Mouse (Mus musculus) thymus, adult 2 months (tissue): ENCODE data around the gene Myo1e. TPM values are rescaled to one million over a fixed set of nuclear protein-coding genes. Genes with fewer than 3 reads are reported as not detected.

Source experiments
- DNase-seq: peaks from one replicate; pipeline ENCODE4 v3.0.0; 2021
- H3K27ac ChIP-seq: fragments of 200-500 bp; 2 replicates; pipeline ENCODE4 v1.5.1; 2012; ENCODE audit warnings: low read length, control low read depth; ENCODE audit not compliant: control insufficient read depth, insufficient read depth
- H3K27me3 ChIP-seq: fragments of 200-500 bp; 2 replicates; pipeline ENCODE4 v1.6.1; 2012; ENCODE audit warnings: mild to moderate bottlenecking, low read length, moderate library complexity, mixed read lengths; ENCODE audit not compliant: control insufficient read depth, insufficient read depth
- H3K36me3 ChIP-seq: fragments of 200-500 bp; 2 replicates; pipeline ENCODE4 v1.6.1; 2012; ENCODE audit warnings: mild to moderate bottlenecking, low read length, moderate library complexity; ENCODE audit not compliant: control insufficient read depth, insufficient read depth
- H3K4me1 ChIP-seq: fragments of 200-500 bp; replicated peaks from 2 replicates; pipeline ENCODE4 v1.6.1; 2012; ENCODE audit warnings: low read length; ENCODE audit not compliant: control insufficient read depth, insufficient read depth
- H3K4me3 ChIP-seq: fragments of 200-500 bp; 2 replicates; pipeline ENCODE4 v1.5.1; 2012; ENCODE audit warnings: mild to moderate bottlenecking, low read length, control low read depth, moderate library complexity; ENCODE audit not compliant: control insufficient read depth, insufficient read depth
- CTCF ChIP-seq: fragments of 200-500 bp; IDR thresholded peaks from 2 replicates; pipeline ENCODE4 v1.5.1; 2012; ENCODE audit warnings: mild to moderate bottlenecking, control low read depth, low read length, moderate library complexity, borderline replicate concordance; ENCODE audit not compliant: control insufficient read depth, poor library complexity, insufficient read depth; ENCODE audit errors: extremely low read depth
- POLR2A ChIP-seq: fragments of 200-500 bp; IDR thresholded peaks from 2 replicates; pipeline ENCODE4 v1.6.1; 2012; ENCODE audit warnings: mild to moderate bottlenecking, low read length, control low read depth, moderate library complexity; ENCODE audit not compliant: control insufficient read depth, poor library complexity, insufficient read depth; ENCODE audit errors: extremely low read depth
- WGBS: fragments of 180-500 bp; shearing (Covaris S2); methylation state at CpG from one replicate; pipeline ENCODE4 v1.1.7; 2018; 5-methylcytosine and 5-hydroxymethylcytosine counted together
- polyA plus RNA-seq: library from polyadenylated mRNA; depleted of rRNA; stranded (reverse); fragments of >200 nt; gene quantifications from 2 replicates; pipeline ENCODE4 v1.2.3, GENCODE M21; 2012

The Myo1e gene
- polyA plus RNA-seq, 1 experiment, result 3.7 TPM

- H3K4me1 ChIP-seq, result peaks cover 10% of the 10 kb centered on the region; the same call in 1 of the 2 replicates
- H3K4me3 ChIP-seq, result no peak overlapping the region
- H3K27me3 ChIP-seq, result no peaks in the 10 kb centered on the region
- 88% methylated on average over 8 of the region's 8 CpGs for WGBS
- no peak for DNase-seq
- H3K27ac ChIP-seq, result no peak overlapping the region
- H3K36me3 ChIP-seq, result no peaks in the 10 kb centered on the region
- TF ChIP-seq POLR2A, result no peak
- TF ChIP-seq CTCF, result no peak
Observed at GRCm38 (mm10) chr9:70243241-70243640, 36.1 kb downstream of the Myo1e start.

DNA sequence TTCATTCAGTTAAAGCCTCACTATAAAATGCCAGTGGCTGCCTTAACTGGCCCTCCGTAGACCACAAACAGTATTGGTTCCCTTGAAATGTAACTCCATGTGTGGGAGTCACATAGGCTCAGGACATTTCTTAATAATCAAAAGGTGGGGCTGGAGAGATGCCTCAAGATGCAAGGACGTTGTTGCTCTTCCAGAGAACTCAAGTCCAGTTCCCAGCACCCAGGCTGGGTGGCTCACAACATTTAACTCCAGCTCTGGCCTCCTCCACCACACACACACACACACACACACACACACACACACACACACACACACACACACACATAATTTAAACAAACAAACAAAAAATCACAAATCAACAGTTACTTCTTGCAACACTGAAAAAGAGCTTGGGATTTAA is 36.6 kb downstream of the Myo1e start:
- WGBS, result 85% methylated on average over 2 of the region's 2 CpGs
- no peaks in the 10 kb centered on the region for H3K36me3 ChIP-seq
- TF ChIP-seq POLR2A, result no peak
- no peak for TF ChIP-seq CTCF
- peaks cover 10% of the 10 kb centered on the region; the same call in 1 of the 2 replicates for H3K4me1 ChIP-seq
- DNase-seq, result no peak
- no peak overlapping the region for H3K4me3 ChIP-seq
- H3K27me3 ChIP-seq, result no peaks in the 10 kb centered on the region
- no peak overlapping the region for H3K27ac ChIP-seq

DNA sequence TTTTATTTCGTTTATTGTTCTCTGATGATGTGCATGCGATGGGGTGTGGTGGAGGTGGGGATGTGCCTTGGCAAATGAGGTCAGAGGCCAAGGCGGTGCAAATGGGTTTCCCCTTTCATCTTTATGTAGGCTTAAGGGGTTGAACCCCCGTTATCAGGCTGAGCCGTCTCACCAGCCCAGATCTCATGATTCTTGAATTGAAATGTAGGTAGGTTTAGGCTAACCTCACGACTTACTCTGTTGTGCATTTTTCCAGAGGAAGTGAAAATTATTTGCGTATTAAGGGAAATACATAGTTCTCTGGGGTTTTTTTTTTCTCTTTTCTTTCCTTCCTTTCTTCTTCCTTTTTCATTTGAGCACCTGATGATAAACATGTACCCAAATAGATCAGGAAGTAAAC is 37.0 kb downstream of the Myo1e start:
- Histone ChIP-seq H3K4me1 (peaks cover 12% of the 10 kb centered on the region; the same call in 1 of the 2 replicates), H3K27ac (no peak overlapping the region), H3K27me3 (no peaks in the 10 kb centered on the region), H3K4me3 (no peak overlapping the region), H3K36me3 (no peaks in the 10 kb centered on the region)
- no peak for DNase-seq
- TF ChIP-seq POLR2A, result no peak
- no peak for TF ChIP-seq CTCF
- 75% methylated on average over 7 of the region's 7 CpGs for WGBS

- WGBS, result 92% methylated on average over 9 of the region's 9 CpGs
- no peak overlapping the region for H3K4me3 ChIP-seq
- H3K27ac ChIP-seq, result no peak overlapping the region; the same call in 1 of the 2 replicates
- DNase-seq, result no peak
- no peak for TF ChIP-seq CTCF
- TF ChIP-seq POLR2A, result no peak
- no peaks in the 10 kb centered on the region for H3K36me3 ChIP-seq
- peaks cover 12% of the 10 kb centered on the region; the same call in 1 of the 2 replicates for H3K4me1 ChIP-seq
- H3K27me3 ChIP-seq, result no peaks in the 10 kb centered on the region
Observed at GRCm38 (mm10) chr9:70245040-70245439, 37.9 kb downstream of the Myo1e start.

GRCm38 (mm10) chr9:70246427-70246826 is 39.3 kb downstream of the Myo1e start:
- TF ChIP-seq CTCF (no peak), POLR2A (no peak)
- no peak overlapping the region for H3K4me3 ChIP-seq
- H3K27ac ChIP-seq, result no peak overlapping the region
- H3K4me1 ChIP-seq, result peaks cover 12% of the 10 kb centered on the region; the same call in 1 of the 2 replicates
- H3K27me3 ChIP-seq, result no peaks in the 10 kb centered on the region
- no peaks in the 10 kb centered on the region for H3K36me3 ChIP-seq
- DNase-seq, result no peak
- 74% methylated on average over 10 of the region's 10 CpGs for WGBS

- no peak overlapping the region for H3K27ac ChIP-seq
- TF ChIP-seq POLR2A (no peak), CTCF (no peak)
- H3K4me3 ChIP-seq, result no peak overlapping the region
- no peaks in the 10 kb centered on the region for H3K36me3 ChIP-seq
- 95% methylated on average over 6 of the region's 6 CpGs for WGBS
- no peaks in the 10 kb centered on the region for H3K27me3 ChIP-seq
- no peak for DNase-seq
- H3K4me1 ChIP-seq, result peaks cover 12% of the 10 kb centered on the region; the same call in 1 of the 2 replicates
Observed at GRCm38 (mm10) chr9:70248046-70248445, 40.9 kb downstream of the Myo1e start.

- DNase-seq, result no peak
- H3K4me3 ChIP-seq, result no peak overlapping the region
- no peaks in the 10 kb centered on the region for H3K36me3 ChIP-seq
- peaks cover 12% of the 10 kb centered on the region; the same call in 1 of the 2 replicates for H3K4me1 ChIP-seq
- H3K27ac ChIP-seq, result no peak overlapping the region
- WGBS, result 92% methylated on average over 4 of the region's 4 CpGs
- no peaks in the 10 kb centered on the region for H3K27me3 ChIP-seq
- TF ChIP-seq CTCF, result no peak
- no peak for TF ChIP-seq POLR2A
Observed at GRCm38 (mm10) chr9:70248826-70249225, 41.7 kb downstream of the Myo1e start.
